Mouse (Mus musculus) MEL (cell line): ENCODE results near the gene Naa50. TPM values are rescaled to one million over a fixed set of nuclear protein-coding genes. Genes with fewer than 3 reads are reported as not detected.
A peak's percentile ranks its signal among the peaks of the same experiment; 100 is the strongest.

Source experiments
- DNase-seq: peaks from one replicate; pipeline ENCODE4 v3.0.0; 2011; ENCODE audit warnings: low read depth, low spot score
- H3K27ac ChIP-seq: 2 replicates; pipeline ENCODE4 v1.5.1; 2012; ENCODE audit warnings: low read depth, mild to moderate bottlenecking, control low read depth, low read length, moderate library complexity; ENCODE audit not compliant: control insufficient read depth
- H3K27me3 ChIP-seq, 2 experiments: fragments of 150-350 bp in 1 of 2; sonication (generic) in 1 of 2; 2 replicates each; pipeline ENCODE4 v1.6.1; 2012; ENCODE audit warnings: low read length in 2 of 2, mild to moderate bottlenecking in 2 of 2, improper control_type of control experiment in 1 of 2, moderate library complexity in 1 of 2; ENCODE audit not compliant: insufficient read depth in 2 of 2, control insufficient read depth in 1 of 2
- H3K36me3 ChIP-seq, 2 experiments: 2 replicates each; pipeline ENCODE4 v1.6.1; 2012 to 2014; ENCODE audit warnings: low read length in 2 of 2, improper control_type of control experiment in 1 of 2, inconsistent platforms in 1 of 2, mild to moderate bottlenecking in 1 of 2; ENCODE audit not compliant: insufficient read depth in 2 of 2, control insufficient read depth in 1 of 2
- H3K4me1 ChIP-seq, 2 experiments: fragments of 150-350 bp in 1 of 2; sonication (generic) in 1 of 2; 2 replicates each; pipeline ENCODE4 v1.6.1; 2012; ENCODE audit warnings: low read length in 2 of 2, improper control_type of control experiment in 1 of 2, mild to moderate bottlenecking in 1 of 2; ENCODE audit not compliant: insufficient read depth in 2 of 2, control insufficient read depth in 1 of 2
- H3K4me3 ChIP-seq, 2 experiments: fragments of 150-350 bp in 1 of 2; sonication (generic) in 1 of 2; 2 replicates each; pipeline ENCODE4 v1.5.1; 2012; ENCODE audit warnings: low read depth in 2 of 2, low read length in 2 of 2, mild to moderate bottlenecking in 2 of 2, moderate library complexity in 2 of 2, control low read depth in 1 of 2, improper control_type of control experiment in 1 of 2; ENCODE audit not compliant: control insufficient read depth in 1 of 2, insufficient read depth in 1 of 2
- H3K79me2 ChIP-seq: 2 replicates; pipeline ENCODE4 v1.6.1; 2012; ENCODE audit warnings: mild to moderate bottlenecking, low read length, moderate library complexity; ENCODE audit not compliant: control insufficient read depth, poor library complexity, insufficient read depth
- H3K9ac ChIP-seq: 2 replicates; pipeline ENCODE4 v1.6.1; 2012; ENCODE audit warnings: low read depth, mild to moderate bottlenecking, control low read depth, low read length, moderate library complexity; ENCODE audit not compliant: control insufficient read depth, poor library complexity, severe bottlenecking
- H3K9me3 ChIP-seq: fragments of 150-350 bp; sonication (generic); replicated peaks from 2 replicates; pipeline ENCODE4 v1.6.1; 2012; ENCODE audit warnings: mild to moderate bottlenecking, low read length, improper control_type of control experiment, moderate library complexity; ENCODE audit not compliant: insufficient read depth
- BHLHE40 ChIP-seq: IDR thresholded peaks from 2 replicates; pipeline ENCODE4 v1.6.1; 2012; ENCODE audit warnings: low read depth, mild to moderate bottlenecking, inconsistent platforms, low read length, improper control_type of control experiment, borderline replicate concordance
- E2F4 ChIP-seq: IDR thresholded peaks from 2 replicates; pipeline ENCODE4 v1.6.1; 2011; ENCODE audit warnings: low read depth, low read length, improper control_type of control experiment, borderline replicate concordance
- ELF1 ChIP-seq: IDR thresholded peaks from 2 replicates; pipeline ENCODE4 v1.6.1; 2014; ENCODE audit warnings: low read depth, mild to moderate bottlenecking, inconsistent platforms, low read length, improper control_type of control experiment, moderate library complexity
- GABPA ChIP-seq: IDR thresholded peaks from 2 replicates; pipeline ENCODE4 v1.6.1; 2012; ENCODE audit warnings: low read depth, mild to moderate bottlenecking, inconsistent platforms, low read length, improper control_type of control experiment, moderate library complexity
- GATA1 ChIP-seq: IDR thresholded peaks from 2 replicates; pipeline ENCODE4 v1.6.1; 2011; ENCODE audit warnings: low read depth, low read length, improper control_type of control experiment
- HCFC1 ChIP-seq: IDR thresholded peaks from 2 replicates; pipeline ENCODE4 v1.6.1; 2012; ENCODE audit warnings: low read depth, mild to moderate bottlenecking, inconsistent platforms, low read length, improper control_type of control experiment, moderate library complexity
- KAT2A ChIP-seq: conservative IDR thresholded peaks from 2 replicates; pipeline ENCODE4 v1.6.1; 2012; ENCODE audit warnings: low read depth, low read length, improper control_type of control experiment, inconsistent platforms
- MAFK ChIP-seq: IDR thresholded peaks from 2 replicates; pipeline ENCODE4 v1.6.1; 2011; ENCODE audit warnings: low read depth, mild to moderate bottlenecking, low read length, improper control_type of control experiment, borderline replicate concordance
- MAX ChIP-seq: IDR thresholded peaks from 2 replicates; pipeline ENCODE4 v1.6.1; 2011; ENCODE audit warnings: low read length, improper control_type of control experiment
- MEF2A ChIP-seq: IDR thresholded peaks from 2 replicates; pipeline ENCODE4 v1.6.1; 2014; ENCODE audit warnings: low read depth, mild to moderate bottlenecking, inconsistent platforms, low read length, improper control_type of control experiment; ENCODE audit not compliant: poor library complexity, insufficient replicate concordance, severe bottlenecking; ENCODE audit errors: extremely low read depth
- MYB ChIP-seq: IDR thresholded peaks from 2 replicates; pipeline ENCODE4 v1.6.1; 2011; ENCODE audit warnings: mild to moderate bottlenecking, low read depth, low read length, improper control_type of control experiment
- POLR2A ChIP-seq, 2 experiments: IDR thresholded peaks; 2 replicates each; pipeline ENCODE4 v1.6.1; 2011 to 2012; ENCODE audit warnings: low read length in 2 of 2, mild to moderate bottlenecking in 2 of 2, control low read depth in 1 of 2, improper control_type of control experiment in 1 of 2, low read depth in 1 of 2, moderate library complexity in 1 of 2; ENCODE audit not compliant: control insufficient read depth in 1 of 2, insufficient read depth in 1 of 2, poor library complexity in 1 of 2
- POLR2AphosphoS2 ChIP-seq: IDR thresholded peaks from 2 replicates; pipeline ENCODE4 v1.6.1; 2011; ENCODE audit warnings: low read length, improper control_type of control experiment
- RAD21 ChIP-seq: IDR thresholded peaks from 2 replicates; pipeline ENCODE4 v1.6.1; 2011; ENCODE audit warnings: mild to moderate bottlenecking, low read depth, low read length, improper control_type of control experiment
- SIN3A ChIP-seq: IDR thresholded peaks from 2 replicates; pipeline ENCODE4 v1.6.1; 2012; ENCODE audit warnings: low read length, improper control_type of control experiment, inconsistent platforms
- TBP ChIP-seq: IDR thresholded peaks from 2 replicates; pipeline ENCODE4 v1.8.0; 2011; ENCODE audit warnings: low read depth, low read length, improper control_type of control experiment
- ZC3H11A ChIP-seq: IDR thresholded peaks from 2 replicates; pipeline ENCODE4 v1.6.1; 2012; ENCODE audit warnings: low read depth, mild to moderate bottlenecking, inconsistent platforms, low read length, improper control_type of control experiment
- ZNF384 ChIP-seq: IDR thresholded peaks from 2 replicates; pipeline ENCODE4 v1.6.1; 2012; ENCODE audit warnings: low read depth, mild to moderate bottlenecking, inconsistent platforms, low read length, improper control_type of control experiment
- polyA plus RNA-seq, 2 experiments: library from polyadenylated mRNA; stranded (reverse) in 1 of 2; unstranded in 1 of 2; fragments of >175 nt in 1 of 2; fragments of >200 nt in 1 of 2; gene quantifications; 2 replicates each; pipeline versions ENCODE4 v1.2.1 to v1.2.4; 2012; ENCODE audit warnings: low replicate concordance in 2 of 2, low read depth in 1 of 2; ENCODE audit not compliant: insufficient read length in 2 of 2, insufficient read depth in 1 of 2, missing spikeins in 1 of 2
- total RNA-seq: library from RNA; depleted of rRNA; stranded (reverse); fragments of 300-350 nt; gene quantifications from 2 replicates; pipeline ENCODE4 v1.2.3, GENCODE M21; 2012

Gene Naa50
- total and polyA plus RNA-seq, 3 experiments = 52.1 to 204 (median 90.4) TPM

DNA sequence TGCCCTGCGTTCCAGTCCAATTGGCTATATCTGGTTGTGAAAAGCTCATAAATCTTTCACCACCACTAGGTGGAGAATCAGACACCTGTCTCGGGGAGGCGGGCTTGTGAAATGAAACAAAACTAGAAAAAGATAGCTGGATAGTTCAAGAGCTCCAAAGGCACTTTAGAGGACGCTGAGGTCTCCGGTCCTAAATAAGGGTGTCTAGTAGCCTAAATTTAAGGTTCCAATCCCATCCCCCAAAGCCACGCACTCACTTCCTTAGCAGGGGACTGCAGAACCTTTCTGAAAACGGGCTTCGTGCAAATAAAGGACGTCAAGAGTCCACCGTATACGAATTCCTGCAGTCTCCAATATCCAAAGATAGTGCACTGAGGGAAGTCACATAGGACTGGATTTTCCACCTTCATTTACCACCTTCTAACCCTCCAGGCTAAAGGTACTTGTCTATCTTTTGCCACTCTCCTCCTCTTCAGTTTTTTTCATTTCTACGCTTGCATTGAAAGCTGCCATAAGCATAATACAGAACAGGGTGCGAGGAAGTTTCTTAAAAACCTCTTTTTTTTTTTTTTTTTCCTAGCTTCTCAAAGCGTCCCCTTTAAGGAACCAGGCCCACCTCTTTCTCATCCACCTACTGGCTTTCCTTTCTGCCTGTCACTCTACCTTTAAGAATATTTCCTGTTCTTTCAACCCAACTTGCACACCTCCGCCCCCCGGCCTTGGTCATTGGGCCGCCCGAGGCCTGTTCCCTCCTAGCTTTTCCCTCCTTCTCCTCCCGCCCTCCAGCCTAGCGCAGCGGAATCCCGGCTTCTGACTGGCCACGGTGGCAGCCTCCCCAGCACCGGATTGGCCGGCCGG, 32.9 kb downstream of the Naa50 start (continued):
- no peak for TF ChIP-seq GATA1
- TF ChIP-seq HCFC1 = peak; percentile 88
- TF ChIP-seq ZNF384 = peak; percentile 99
- TF ChIP-seq KAT2A = peak; percentile 54; the same call in 1 of the 2 replicates
- no peak for TF ChIP-seq MAFK
- peak; percentile 75 for TF ChIP-seq ELF1
- TF ChIP-seq BHLHE40 = no peak
- peak; percentile 94 for TF ChIP-seq SIN3A
- TF ChIP-seq TBP = peak; percentile 73
- no peak for TF ChIP-seq GABPA
- no peak for TF ChIP-seq MEF2A
- no peak for TF ChIP-seq ZC3H11A
- peak; percentile 38; the same call in 1 of the 2 replicates for TF ChIP-seq POLR2AphosphoS2
- TF ChIP-seq E2F4 = peak; percentile 42; the same call in 1 of the 2 replicates
- no peak for TF ChIP-seq MYB
- peak; percentile 66; the same call in 1 of the 2 replicates for TF ChIP-seq MAX
- TF ChIP-seq RAD21 = no peak; the same call in 1 of the 2 replicates

DNA sequence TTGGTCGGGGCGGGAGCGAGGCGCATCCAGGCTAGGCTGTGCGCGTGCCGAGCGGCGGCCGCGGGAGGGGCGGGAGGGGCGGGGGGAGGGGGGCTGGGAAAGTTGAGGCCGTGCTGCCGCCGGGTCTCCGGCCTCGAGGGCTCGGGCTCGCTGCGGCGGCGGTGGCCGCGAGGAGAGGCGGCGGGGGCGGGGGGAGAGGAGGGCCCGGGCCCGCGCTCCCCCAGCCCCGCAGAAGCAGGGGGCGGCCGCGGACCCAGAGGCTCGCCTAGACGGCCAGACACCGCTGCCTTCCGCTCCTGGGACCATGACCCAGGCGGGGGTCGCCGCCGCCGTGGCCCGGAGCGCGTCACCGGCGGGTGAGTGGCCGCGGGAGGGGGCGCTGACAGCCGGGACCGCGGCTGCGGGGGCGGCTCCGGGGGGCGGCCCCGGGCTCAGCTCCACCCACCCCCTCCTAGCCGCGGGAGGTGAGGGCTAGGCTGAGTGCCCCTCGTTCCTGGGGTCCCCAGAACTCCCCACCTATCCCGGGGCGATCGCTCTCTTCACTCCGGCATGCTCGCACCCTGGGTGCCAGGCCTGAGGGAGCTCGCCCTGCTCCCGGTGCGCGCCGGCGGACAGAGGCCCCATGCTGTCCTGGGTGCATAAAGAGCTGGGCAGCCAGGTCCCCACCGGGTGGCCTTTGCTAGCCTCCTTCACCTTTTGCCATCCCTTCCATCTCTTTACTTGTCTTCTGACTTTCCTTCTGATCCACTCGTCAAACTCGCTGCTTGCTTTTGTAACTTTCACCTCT, 33.7 kb downstream of the Naa50 start, which contains the start of gene Usf3:
Gene Usf3 (plus strand): TSS at position 92 of the 787 bp plus-strand sequence.
- H3K79me2 ChIP-seq = peaks cover 26% of the 10 kb centered on the region
- no peaks in the 10 kb centered on the region for H3K27me3 ChIP-seq
- peak within 1 kb of the TSS; percentile 86 for H3K9ac ChIP-seq
- peak; percentile 28 to 43; a peak in 1 of 4 replicates for TF ChIP-seq POLR2A (IDR thresholded peaks at IDR 0.05; ENCODE audit: control insufficient read depth in 1 of 2, insufficient read depth in 1 of 2, low read depth in 1 of 2, low read length in 2 of 2, poor library complexity in 1 of 2)
- no peak for TF ChIP-seq GABPA
- peak within 1 kb of the TSS; percentile 91 for H3K27ac ChIP-seq
- H3K4me1 ChIP-seq = peaks cover 17 to 22% of the 10 kb centered on the region in 2 experiments
- peak within 1 kb of the TSS; percentile 92 to 96 for H3K4me3 ChIP-seq
- DNase-seq = peak; percentile 73
- no peaks in the 10 kb centered on the region for H3K9me3 ChIP-seq
- peaks cover 0 to 26% of the 10 kb centered on the region in 2 experiments; a peak in 2 of 4 replicates for H3K36me3 ChIP-seq
